Mouse (Mus musculus): ENCODE data around the gene Dlx2.

Gene Dlx2

DNA sequence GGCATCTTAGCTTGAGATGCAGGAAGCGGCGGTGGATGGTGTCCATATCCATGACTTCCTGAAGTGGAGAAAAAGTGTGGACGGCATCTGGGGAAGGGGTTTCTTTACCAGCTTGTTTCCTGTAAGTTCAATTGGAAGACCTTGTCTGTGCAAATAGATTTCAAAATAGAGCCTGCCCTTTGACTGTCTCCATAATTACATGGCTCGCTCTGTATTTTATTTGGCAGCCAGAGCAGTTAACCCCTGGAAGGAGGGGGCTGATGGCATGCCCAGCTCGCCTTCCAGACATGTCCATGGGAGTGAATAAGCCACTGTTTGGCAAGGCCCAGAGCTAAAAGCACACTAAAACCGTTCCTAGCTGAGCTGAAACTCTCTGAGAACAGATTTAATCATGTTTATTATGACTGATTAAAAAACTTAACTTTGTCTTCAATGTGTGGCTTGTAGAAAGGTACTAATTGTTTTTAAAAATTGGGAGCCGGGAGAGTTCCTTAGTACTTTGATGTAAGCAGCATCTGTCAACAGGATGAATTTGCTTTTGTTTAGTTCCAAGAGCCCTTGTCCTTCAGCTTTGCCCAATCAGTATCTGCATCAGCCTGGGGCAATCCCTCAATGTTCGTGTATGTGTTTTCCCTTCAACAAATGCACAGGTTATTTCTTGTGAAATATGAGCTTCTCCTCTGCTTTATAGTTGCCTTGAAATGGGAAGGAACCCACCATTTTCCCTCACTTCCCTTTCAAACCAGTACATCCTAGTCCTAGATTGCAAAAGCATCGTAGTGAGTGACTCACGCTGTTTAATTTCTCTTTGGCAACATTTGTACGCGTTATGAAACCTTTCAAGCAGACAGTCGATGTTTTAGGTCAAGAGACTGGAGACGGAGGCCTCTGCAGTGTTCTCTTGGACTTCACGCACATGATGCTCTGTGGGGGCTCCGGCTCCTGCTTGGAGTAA is 47.0 kb downstream of the Dlx2 start:
- no peak for DNase-seq

- no peak for DNase-seq
These were observed 49.4 kb downstream of the Dlx2 start for GRCm38 (mm10) chr2:71497175-71497574.

GRCm38 (mm10) chr2:71494971-71495370 is 51.6 kb downstream of the Dlx2 start:
- DNase-seq, result no peak

DNA sequence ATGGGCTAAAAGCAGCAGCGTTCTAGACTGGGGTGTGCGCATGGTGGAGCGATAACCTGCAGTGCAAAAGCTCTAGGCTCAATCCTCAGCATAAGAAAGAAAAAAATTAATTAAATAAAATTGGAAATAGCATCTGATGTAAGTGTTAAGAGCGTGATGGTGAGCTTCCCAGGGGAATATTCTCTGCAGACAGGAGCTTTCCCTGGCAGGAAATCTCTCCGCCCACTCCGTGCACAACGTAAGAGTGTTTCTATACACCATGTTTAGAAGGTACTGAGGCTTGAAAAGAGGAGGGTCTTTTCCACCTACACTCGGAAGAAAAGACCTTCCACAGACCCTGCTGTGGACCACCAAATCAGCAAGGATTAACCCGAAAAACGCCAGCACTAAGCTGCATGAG is 52.1 kb downstream of the Dlx2 start:
- DNase-seq, result no peak
